Mouse (Mus musculus) ES-Bruce4 (cell line): Measurements from ENCODE around the gene Iars2. TPM values are rescaled to one million over a fixed set of nuclear protein-coding genes. Genes with fewer than 3 reads are reported as not detected.

Experiments
- H3K27ac ChIP-seq: 2 replicates; pipeline ENCODE4 v1.5.1; 2012; ENCODE audit warnings: low read length, inconsistent platforms; ENCODE audit not compliant: insufficient read depth
- H3K27me3 ChIP-seq: 2 replicates; pipeline ENCODE4 v1.6.1; 2012; ENCODE audit warnings: mild to moderate bottlenecking, low read length, inconsistent platforms; ENCODE audit not compliant: control insufficient read depth, poor library complexity, insufficient read depth, severe bottlenecking
- H3K36me3 ChIP-seq: 2 replicates; pipeline ENCODE4 v1.6.1; 2012; ENCODE audit warnings: inconsistent platforms, mild to moderate bottlenecking, low read length, moderate library complexity; ENCODE audit not compliant: control insufficient read depth, poor library complexity, insufficient read depth, severe bottlenecking
- H3K4me1 ChIP-seq: one replicate; pipeline ENCODE4 v1.8.1; 2011; ENCODE audit warnings: low read length; ENCODE audit not compliant: control insufficient read depth, insufficient read depth
- H3K4me3 ChIP-seq: 2 replicates; pipeline ENCODE4 v1.5.1; 2011; ENCODE audit warnings: low read depth, mild to moderate bottlenecking, low read length
- H3K9ac ChIP-seq: 2 replicates; pipeline ENCODE4 v1.6.1; 2012; ENCODE audit warnings: low read depth, mild to moderate bottlenecking, inconsistent platforms; ENCODE audit not compliant: poor library complexity, severe bottlenecking
- H3K9me3 ChIP-seq: replicated peaks from 2 replicates; pipeline ENCODE4 v1.6.1; 2012; ENCODE audit warnings: mild to moderate bottlenecking, low read length, inconsistent platforms; ENCODE audit not compliant: control insufficient read depth, poor library complexity, insufficient read depth, severe bottlenecking
- CTCF ChIP-seq: IDR thresholded peaks from one replicate; pipeline ENCODE4 v1.8.1; 2011; ENCODE audit warnings: low read depth, low read length
- EP300 ChIP-seq: IDR thresholded peaks from 2 replicates; pipeline ENCODE4 v1.6.1; 2011; ENCODE audit warnings: low read depth, low read length; ENCODE audit not compliant: insufficient read depth
- POLR2A ChIP-seq: IDR thresholded peaks from one replicate; pipeline ENCODE4 v1.8.1; 2011; ENCODE audit warnings: low read length; ENCODE audit not compliant: insufficient read depth
- polyA plus RNA-seq: library from polyadenylated mRNA; stranded (reverse); fragments of >200 nt; gene quantifications from 2 replicates; pipeline ENCODE4 v1.2.4, GENCODE M21; 2011; ENCODE audit warnings: low read depth; ENCODE audit not compliant: missing spikeins, insufficient read depth, insufficient read length

Iars2 gene
- polyA plus RNA-seq, 1 experiment = 55.5 TPM

DNA sequence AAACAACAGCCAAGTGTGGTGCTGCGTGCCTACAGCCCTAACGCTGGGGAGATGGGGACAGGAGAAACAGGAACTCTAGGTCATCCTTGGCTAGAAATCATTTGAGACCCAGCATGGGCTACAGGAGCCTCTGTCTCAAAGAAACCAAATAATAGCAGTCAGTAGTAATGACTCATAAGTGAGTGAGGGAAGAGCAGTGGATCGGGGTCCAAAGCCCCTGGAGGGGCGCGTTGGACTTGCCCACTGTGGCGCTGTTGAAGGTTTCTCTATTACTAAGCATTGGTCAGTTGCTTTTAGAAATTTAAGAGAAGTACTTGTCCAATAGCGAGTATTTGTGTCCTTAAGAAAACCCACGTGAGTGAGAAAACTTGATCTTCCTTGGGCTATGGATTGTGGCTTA is 24.2 kb upstream of the Iars2 start:
- Histone ChIP-seq H3K4me1 (no peaks in the 10 kb centered on the region), H3K27ac (no peak overlapping the region), H3K9ac (no peak overlapping the region), H3K4me3 (no peak overlapping the region), H3K9me3 (no peaks in the 10 kb centered on the region), H3K36me3 (0 out of 2 replicates have a peak, but pooled peaks cover 5% of the 10 kb centered on the region), H3K27me3 (no peaks in the 10 kb centered on the region)
- TF ChIP-seq CTCF = no peak
- TF ChIP-seq EP300 = no peak
- no peak for TF ChIP-seq POLR2A

DNA sequence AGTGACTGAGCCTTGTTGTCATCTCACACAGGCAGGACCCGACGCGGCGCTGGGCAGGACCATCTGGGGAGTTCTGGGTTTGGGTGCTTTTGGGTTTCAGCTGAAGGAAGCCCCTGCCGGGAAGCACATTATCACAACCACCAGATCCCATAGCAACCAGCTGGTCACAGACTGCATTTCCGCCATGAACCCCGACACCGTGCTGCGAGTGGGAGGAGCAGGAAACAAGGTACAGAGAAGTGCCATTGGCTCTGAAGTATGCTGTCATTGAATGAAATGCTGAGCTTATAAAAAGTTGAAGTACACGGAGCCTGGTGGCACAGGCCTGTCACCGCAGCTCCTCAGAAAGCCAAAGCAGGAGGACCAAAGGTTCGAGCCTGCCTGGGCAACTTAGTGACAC is 23.0 kb upstream of the Iars2 start:
- TF ChIP-seq CTCF = no peak
- no peak for TF ChIP-seq POLR2A
- no peak for TF ChIP-seq EP300
- H3K36me3 ChIP-seq = peaks cover 8% of the 10 kb centered on the region

DNA sequence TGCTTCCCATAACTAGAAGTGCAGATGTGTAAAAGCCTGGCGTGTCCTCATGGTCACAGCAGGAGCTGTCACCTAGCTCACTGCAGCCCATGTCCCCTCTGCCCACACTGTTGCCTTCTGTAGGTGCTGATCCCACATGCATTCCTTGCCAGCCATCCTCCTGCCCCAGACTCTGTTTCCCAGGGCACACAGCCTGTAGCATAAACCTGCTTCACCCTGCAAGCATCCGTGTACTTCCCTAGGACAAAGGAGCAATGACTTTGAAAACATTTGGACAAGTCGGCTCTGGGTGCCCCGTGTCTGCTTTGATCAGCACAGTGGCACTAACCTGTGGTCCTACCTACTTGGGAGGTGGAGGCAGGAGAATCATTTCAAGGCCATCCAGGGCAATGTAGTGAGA is 21.4 kb upstream of the Iars2 start:
- Histone ChIP-seq H3K9me3 (no peaks in the 10 kb centered on the region), H3K4me3 (no peak overlapping the region), H3K36me3 (peaks cover 14% of the 10 kb centered on the region), H3K27me3 (no peaks in the 10 kb centered on the region), H3K9ac (no peak overlapping the region), H3K27ac (no peak overlapping the region), H3K4me1 (no peaks in the 10 kb centered on the region)
- TF ChIP-seq POLR2A (no peak), EP300 (no peak), CTCF (no peak)

More for the DNA sequence above, 23.0 kb upstream of the Iars2 start:
- H3K4me3 ChIP-seq = no peak overlapping the region
- no peak overlapping the region for H3K9ac ChIP-seq
- H3K27ac ChIP-seq = no peak overlapping the region
- H3K4me1 ChIP-seq = no peaks in the 10 kb centered on the region
- H3K27me3 ChIP-seq = no peaks in the 10 kb centered on the region
- H3K9me3 ChIP-seq = no peaks in the 10 kb centered on the region

DNA sequence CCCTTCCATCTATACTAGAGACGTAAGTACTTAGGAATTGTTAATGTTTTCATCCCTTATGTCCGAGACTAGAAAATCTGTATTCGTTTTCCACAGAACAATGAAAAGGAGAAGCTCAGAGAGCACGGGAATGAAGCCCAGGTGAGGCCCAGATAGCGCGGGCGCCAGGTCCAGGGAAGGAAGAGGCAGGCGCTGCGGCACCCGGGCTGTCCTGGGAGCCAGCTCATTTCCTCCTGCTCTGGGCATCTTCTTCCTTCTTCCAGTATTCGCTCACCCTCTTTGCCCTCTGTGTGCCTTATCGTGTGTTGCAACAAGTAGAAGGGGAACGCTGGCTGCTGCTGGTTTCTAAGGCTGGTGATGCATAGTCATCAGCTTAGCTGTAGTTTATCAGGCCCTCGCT is 20.5 kb upstream of the Iars2 start:
- no peak for TF ChIP-seq CTCF
- TF ChIP-seq EP300 = no peak
- no peak for TF ChIP-seq POLR2A
- Histone ChIP-seq H3K36me3 (peaks cover 14% of the 10 kb centered on the region), H3K9me3 (no peaks in the 10 kb centered on the region), H3K4me3 (no peak overlapping the region), H3K27ac (no peak overlapping the region), H3K4me1 (no peaks in the 10 kb centered on the region), H3K27me3 (no peaks in the 10 kb centered on the region), H3K9ac (no peak overlapping the region)

DNA sequence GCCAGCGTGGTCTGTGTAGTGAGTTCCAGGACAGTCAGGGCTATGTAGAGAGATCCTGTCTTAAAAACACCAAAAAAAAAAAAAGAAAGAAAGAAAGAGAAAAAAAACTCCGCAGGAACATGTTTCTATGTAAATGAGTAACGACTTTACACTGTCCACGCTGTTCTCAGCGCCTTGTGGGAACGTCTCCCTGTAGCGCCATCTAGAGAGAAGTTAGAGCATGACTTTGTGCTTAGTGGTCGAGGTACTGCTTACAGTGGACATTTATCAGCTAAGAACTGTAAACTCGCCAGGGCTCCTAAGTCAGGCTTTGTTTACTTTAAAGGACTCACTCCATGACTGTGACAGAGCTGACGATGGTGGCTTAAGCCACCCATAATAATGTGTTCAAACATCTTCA is 17.0 kb upstream of the Iars2 start:
- no peak overlapping the region for H3K27ac ChIP-seq
- TF ChIP-seq CTCF (peak; percentile 48), POLR2A (no peak)
- peaks cover 13% of the 10 kb centered on the region for H3K36me3 ChIP-seq
- H3K9ac ChIP-seq = no peak overlapping the region
- no peaks in the 10 kb centered on the region for H3K9me3 ChIP-seq
- no peaks in the 10 kb centered on the region for H3K27me3 ChIP-seq
- no peak overlapping the region for H3K4me3 ChIP-seq
- no peaks in the 10 kb centered on the region for H3K4me1 ChIP-seq

DNA sequence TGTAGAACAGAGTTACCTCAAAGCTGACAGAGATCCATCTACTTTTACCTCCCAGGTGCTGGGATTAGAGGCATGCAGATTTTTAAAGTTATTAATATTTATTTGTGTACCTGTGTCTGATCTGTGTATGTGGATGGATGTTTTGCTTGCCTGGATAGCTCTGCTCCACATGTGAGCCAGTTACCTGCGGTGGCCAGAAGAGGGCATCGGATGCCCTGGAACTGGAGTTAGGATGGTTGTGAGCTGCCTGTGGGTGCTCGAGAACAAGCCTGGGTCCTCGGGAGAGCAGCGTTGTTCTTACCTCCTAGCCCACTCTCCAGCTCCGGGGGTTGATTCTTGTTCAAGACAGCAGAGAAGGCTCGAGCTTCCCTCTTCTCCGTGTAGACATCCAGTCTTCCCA is 14.2 kb upstream of the Iars2 start:
- Histone ChIP-seq H3K9ac (no peak overlapping the region), H3K27ac (no peak overlapping the region), H3K4me3 (no peak overlapping the region), H3K9me3 (no peaks in the 10 kb centered on the region), H3K27me3 (no peaks in the 10 kb centered on the region), H3K4me1 (no peaks in the 10 kb centered on the region), H3K36me3 (peaks cover 13% of the 10 kb centered on the region)
- TF ChIP-seq EP300 = no peak
- peak; percentile 79 for TF ChIP-seq CTCF
